Mouse (Mus musculus) frontal cortex, adult 2 months (tissue): ENCODE measurements at regions not wholly inside any gene's neighbourhood (a gene's known extent, or its start where the extent isn't known, plus 50 kb on each side); places are given as distances from the start of the nearest gene placed in this dataset.

Source experiments
- DNase-seq, 2 experiments: peaks; one replicate each; pipeline ENCODE4 v3.0.0; 2022; ENCODE audit warnings: low spot score in 1 of 2; ENCODE audit errors: extremely low spot score in 1 of 2

GRCm38 (mm10) chr14:67554897-67555296 is 1545.9 kb upstream of the Gulo start:
- no peak for DNase-seq

DNA sequence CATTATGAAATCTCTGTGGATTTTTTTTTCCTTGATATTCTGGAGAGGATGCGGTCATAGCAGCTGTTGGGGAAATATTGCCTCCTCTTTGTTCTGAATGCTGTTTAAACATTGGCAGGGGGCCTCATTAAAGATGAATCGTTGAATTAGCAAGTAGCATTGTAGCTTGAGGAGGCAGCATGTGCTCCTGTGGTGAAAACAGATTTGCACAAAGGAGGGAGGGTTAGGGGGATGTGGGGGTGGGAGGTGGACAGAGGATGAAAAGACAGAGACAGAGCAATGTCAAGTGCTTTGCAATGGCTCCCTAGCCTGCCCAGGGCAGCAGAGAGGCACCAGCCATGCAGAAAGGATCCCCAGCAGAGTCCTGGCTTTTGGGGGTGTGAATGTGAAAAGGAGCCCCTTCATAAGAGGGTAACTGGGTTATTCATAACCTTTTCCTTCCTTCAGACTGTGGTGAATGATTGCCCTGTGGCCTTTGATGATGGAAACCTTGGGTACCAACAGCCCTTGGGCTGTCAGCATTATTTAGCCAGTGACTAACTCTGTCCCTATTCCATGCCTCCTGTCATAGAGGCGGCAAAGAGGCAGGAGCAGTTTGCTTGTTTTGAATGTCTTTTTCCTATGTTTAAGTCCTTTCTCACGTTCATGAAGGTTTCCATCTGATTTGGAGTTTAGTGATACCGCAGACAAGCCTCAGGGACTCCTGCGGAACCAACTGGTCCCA is 1541.6 kb upstream of the Gulo start:
- DNase-seq, result no peak

- DNase-seq, result no peak
These were observed 1539.7 kb upstream of the Gulo start for GRCm38 (mm10) chr14:67548750-67549149.

DNA sequence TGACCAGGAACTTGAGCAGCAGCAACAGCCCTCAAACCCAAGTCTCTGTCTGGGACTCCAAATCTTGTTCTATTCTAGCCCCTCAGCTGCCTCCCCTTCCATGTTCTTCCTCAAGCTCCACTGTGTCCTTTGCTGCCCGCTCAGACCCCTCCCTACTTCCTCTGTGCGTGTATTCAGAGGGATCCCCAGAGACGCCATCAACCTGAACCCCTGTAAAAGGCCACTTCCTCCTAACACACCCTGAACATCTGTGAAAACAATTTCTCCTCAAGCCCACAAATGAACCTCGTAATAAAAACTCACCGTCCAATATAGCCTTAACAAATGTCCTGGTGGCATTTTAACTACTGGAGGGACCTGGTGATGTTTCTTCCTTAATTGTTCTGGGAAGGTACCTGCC is 1536.0 kb upstream of the Gulo start:
- DNase-seq, result no peak

DNA sequence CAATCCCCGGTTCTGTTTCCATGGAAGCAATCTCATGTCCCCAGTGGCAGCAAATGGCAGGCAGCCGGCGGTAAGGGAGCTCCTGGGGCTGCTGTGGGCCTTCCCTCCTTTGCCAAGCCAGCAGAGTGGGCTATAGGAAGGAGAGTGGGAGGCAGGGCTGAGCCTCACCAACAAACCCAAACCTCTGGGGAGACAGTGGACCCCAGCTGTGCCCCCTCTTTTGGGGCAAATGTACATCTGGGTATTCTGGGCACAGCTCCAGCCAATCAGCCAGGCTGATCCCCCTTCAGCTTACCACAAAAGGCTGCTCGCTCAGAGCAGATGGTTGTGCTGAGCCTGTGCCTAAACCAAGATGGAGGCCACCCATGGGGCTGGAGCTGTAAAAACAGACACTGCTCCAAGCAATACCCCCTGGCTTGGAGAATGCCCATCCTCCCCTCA is 1532.3 kb upstream of the Gulo start:
- no peak for DNase-seq

DNA sequence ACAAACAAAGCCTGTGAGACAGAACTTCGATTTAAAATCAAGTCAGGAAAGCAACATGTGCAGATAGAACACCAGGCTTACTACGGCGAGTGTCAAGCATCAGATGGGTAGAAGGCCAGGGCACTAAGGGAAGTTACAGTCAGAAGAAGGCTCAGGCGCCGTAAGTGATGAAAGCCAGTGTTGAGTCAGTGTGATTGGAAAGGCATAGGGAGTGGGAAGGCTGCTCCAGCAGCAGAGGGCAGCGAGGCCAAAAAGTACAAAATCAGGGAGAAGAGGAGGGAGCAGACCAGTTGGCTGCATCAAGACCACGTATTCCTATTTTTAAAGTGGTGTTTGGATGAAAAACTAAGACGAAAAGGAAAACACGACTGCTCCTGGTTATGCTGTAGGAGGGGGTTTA is 1529.7 kb upstream of the Gulo start:
- DNase-seq, result no peak

- DNase-seq, result peak; percentile 3 to 47
These were observed 1528.0 kb upstream of the Gulo start for GRCm38 (mm10) chr14:67536787-67537659.

DNA sequence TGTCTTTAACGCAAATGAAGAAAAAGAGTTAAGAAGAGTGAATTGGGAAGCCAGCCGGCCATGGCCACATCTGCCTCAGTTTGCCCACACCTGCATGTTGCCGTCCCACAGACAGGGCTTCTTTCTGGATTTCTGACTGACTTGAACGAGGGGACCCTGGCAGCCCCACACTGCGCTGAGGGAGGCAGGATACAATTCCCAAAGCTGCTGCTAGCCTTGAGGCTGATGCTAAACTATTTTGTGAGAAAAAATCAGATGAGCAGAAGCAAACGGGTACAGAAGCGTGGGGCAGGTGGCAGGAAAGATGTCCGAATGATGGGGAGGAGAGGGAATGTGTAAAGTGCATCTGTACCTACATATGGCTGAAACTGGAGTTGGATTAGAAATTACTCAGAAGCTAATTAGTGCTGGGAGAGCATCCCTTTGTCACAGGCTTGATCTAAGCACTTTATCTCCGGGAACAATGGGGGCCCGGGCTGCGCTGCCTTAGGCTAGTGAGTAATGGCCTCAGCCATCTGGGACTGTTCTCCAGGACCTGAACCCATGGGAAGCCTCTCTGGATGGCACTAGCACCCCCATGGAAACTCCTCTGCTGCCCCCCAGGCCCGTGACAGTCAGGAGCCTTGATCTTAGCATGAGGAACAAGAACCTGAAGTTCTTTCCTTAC is 1497.9 kb upstream of the Gulo start:
- DNase-seq, result no peak

DNA sequence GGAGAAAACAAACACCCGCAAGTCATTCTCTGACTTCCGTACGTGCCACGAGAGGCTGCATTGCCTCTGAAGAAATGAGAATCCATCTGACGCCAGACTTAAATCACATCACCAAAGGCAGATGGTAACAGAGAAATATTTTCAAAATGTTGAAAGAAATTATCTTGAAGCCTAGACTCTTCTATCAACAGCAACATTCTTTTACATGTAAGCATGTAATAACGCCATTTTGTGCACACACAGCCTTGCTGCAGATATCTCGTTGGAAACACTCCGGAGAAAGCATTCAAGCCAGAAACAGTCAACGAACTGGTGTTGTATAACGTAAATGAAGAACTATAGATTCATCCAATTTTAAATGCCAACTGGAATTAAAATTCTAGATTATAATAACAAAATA is 1483.1 kb upstream of the Gulo start:
- no peak for DNase-seq

- DNase-seq, result no peak
These were observed 1477.7 kb upstream of the Gulo start for GRCm38 (mm10) chr14:67486676-67487075.

GRCm38 (mm10) chr14:67485449-67485800 is 1476.4 kb upstream of the Gulo start:
- DNase-seq, result no peak

DNA sequence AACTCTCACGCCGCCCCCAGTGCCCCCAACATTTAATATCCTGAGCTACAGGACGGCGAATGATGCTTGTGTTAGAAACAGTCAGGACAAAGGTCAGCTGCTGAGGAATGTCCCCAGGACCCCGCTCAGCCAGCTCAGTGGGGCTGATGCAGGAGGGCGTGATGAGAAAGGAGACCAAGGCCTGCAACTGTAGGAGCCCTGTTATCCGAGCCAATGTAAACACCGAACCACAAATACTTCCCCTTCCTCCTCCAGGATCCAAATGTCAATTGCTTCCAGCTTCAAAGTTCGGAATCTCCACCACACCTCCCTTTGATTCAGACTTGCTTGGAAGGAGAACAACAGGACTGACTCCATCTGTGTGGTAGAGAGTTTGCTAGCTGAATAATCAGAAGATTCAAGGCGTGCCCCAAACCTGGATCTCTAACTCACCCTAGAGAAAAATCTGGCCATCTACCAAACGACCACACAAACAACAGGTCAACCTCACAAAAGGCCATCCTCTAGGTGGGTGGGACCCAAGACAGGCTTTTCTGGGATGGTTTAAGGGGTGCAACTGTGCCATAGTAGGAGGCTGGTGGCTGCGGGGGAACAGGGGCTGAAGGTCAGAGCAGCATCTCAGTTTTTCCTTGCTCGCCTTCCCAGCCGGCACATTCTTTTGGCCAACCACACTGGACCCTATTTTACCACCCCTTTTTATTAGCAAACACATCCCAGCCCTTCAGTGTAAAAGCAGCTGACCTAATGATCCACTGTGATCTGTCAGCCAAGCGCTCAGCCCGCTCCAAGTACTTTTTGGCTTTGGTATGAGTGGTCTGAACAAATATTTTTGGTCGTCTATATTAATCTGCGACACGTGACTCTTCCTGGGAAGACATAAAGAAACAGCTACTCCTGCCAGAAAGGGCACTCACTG is 1475.8 kb upstream of the Gulo start:
- DNase-seq, result no peak
